Mouse (Mus musculus) urinary bladder, postnatal 36 days (tissue): ENCODE results near the gene Sox18.

Experiments
- DNase-seq, 2 experiments: peaks; one replicate each; pipeline ENCODE4 v3.0.0; 2022; ENCODE audit warnings: low spot score in 2 of 2, mixed read lengths in 1 of 2

Sox18 gene

DNA sequence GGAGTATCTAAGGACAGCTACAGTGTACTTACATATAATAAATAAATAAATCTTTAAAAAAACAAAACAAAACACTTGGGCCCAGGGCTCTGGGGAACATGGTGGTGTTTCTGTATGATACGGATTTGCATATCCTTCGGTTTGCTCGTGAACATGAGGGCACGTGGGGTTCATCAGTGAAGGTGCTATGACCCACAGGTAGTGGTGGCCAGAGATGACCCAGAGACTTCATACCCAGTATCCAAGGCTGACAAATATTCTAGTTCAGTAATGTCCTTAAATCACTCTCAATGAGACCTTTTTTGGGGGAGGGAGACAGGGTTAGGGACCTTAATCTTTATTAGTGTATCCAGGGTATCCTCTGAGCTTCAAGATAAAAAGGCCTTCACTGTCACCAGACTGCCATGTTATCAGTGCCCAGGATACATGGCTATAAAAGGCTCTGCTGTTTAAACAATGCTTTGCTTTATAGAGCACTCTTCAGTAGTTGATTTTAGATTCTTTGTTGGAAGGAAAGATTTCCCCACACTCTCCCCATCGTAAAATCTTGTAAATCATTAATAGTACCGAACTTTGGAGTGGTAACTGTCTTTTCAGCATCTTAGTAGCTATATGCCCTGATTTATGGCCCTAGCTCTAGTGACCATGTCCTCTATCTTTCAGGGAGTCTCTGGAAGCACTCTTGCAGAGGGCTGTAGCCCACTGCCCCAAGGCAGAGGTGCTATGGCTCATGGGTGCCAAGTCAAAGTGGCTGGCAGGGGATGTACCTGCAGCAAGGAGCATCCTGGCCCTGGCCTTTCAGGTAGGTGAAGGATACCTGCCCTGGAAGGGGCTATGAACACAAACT lies 24.6 kb downstream of the Sox18 start:
- no peak for DNase-seq

GRCm38 (mm10) chr2:181645666-181646065 lies 25.8 kb downstream of the Sox18 start:
- DNase-seq = no peak

DNA sequence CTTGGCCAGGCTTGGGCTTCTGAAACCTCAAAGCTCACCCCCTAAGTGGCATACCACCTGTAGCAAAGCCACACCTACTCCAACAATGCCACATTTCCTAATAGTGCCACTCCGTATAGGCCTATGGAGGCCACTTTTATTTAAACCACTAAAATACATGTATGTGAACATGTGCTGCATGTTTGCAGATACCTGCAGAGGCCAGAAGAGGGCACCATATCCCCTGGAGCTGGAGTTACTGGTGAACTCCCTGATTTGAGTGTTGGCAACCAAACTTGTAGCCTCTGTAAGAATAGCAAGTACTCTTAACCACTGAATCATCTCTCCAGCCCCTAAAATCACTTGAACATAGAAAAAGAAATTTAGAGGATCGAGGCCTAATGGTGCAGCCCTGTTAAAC lies 27.1 kb downstream of the Sox18 start:
- peak in 1 of 2 experiments; percentile 19 for DNase-seq

GRCm38 (mm10) chr2:181635865-181636264 lies 35.6 kb downstream of the Sox18 start:
- DNase-seq = no peak

GRCm38 (mm10) chr2:181632624-181633023 lies 38.8 kb downstream of the Sox18 start:
- DNase-seq = no peak

DNA sequence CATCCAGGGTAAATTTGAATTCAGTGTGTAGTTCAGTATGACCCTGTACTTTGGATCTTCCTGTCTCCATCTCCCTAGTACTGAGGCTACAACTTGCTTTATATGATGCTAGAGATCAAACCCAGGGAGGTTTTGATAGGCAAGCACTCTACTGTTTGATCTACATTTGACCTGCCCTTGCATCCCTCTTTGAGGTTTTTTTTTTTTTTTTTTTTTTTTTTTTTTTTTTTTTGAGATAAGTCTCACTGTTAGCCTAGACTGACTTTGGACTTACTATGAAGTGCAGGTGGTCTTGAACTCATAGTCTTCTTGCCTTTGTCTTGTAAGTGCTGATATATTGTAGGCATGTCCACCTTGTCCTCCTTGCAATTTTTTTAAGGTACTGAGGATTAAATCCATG lies 43.0 kb downstream of the Sox18 start:
- DNase-seq = no peak

GRCm38 (mm10) chr2:181623401-181623800 lies 48.0 kb downstream of the Sox18 start:
- no peak for DNase-seq
